Mouse (Mus musculus): ENCODE measurements around the gene Gm14496. TPM values are rescaled to one million over a fixed set of nuclear protein-coding genes. Genes with fewer than 3 reads are reported as not detected.
"Not testable (repeated sequence)": the region's sequence is repeated elsewhere in the genome, so short reads cannot be mapped to it uniquely, and the experiment has no call there.

Gene Gm14496
- not detected in 2 replicates for polyA plus RNA-seq (2014; fragmentation: Nextera tagmentation; extraction: Ambion mirVana)

DNA sequence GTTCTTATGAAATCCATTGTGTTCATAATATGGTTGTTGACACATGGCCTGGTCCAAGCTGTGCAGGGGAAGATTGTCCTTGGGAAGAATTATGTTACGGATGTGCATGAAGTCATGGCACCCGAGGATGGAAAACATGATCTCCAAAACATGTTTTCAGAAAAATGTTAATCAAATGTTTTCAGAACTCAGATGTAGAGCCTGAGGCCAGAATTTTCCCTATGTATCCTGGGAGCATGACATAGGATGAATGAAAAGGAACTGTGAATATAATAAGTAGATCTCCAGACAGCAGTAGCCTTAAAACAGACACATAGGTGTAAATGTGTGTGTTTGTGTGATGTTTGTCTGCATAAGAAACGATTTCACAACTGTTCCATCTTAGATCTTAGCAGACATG is at the start of gene Gm14496:
Gene Gm14496 (plus strand): TSS at position 301 of the 400 bp plus-strand sequence.
- no peaks in the 10 kb centered on the region for H3K9me3 ChIP-seq (ENCODE audit: control insufficient read depth, low read length)
- H3K9ac ChIP-seq (ENCODE audit: low read length): no peak within 1 kb of the TSS
- WGBS: 74% methylated on average over 3 of the region's 3 CpGs
- no peak within 1 kb of the TSS for H3K4me3 ChIP-seq (ENCODE audit: low read depth, low read length)
- H3K27me3 ChIP-seq (ENCODE audit: control insufficient read depth, insufficient read depth, low read length): no peaks in the 10 kb centered on the region
- no peak within 1 kb of the TSS for H3K27ac ChIP-seq (ENCODE audit: low read depth, low read length)
- no peak within 1 kb of the TSS for H3K4me2 ChIP-seq (ENCODE audit: low read depth)
- ATAC-seq (ENCODE audit: insufficient read depth, low FRiP score, low TSS enrichment): no peak
- H3K4me1 ChIP-seq (ENCODE audit: control insufficient read depth, insufficient read depth, low read length): no peaks in the 10 kb centered on the region
- H3K36me3 ChIP-seq (ENCODE audit: control insufficient read depth, insufficient read depth, low read length): no peaks in the 10 kb centered on the region
- DNase-seq (ENCODE audit: low spot score): no peak

DNA sequence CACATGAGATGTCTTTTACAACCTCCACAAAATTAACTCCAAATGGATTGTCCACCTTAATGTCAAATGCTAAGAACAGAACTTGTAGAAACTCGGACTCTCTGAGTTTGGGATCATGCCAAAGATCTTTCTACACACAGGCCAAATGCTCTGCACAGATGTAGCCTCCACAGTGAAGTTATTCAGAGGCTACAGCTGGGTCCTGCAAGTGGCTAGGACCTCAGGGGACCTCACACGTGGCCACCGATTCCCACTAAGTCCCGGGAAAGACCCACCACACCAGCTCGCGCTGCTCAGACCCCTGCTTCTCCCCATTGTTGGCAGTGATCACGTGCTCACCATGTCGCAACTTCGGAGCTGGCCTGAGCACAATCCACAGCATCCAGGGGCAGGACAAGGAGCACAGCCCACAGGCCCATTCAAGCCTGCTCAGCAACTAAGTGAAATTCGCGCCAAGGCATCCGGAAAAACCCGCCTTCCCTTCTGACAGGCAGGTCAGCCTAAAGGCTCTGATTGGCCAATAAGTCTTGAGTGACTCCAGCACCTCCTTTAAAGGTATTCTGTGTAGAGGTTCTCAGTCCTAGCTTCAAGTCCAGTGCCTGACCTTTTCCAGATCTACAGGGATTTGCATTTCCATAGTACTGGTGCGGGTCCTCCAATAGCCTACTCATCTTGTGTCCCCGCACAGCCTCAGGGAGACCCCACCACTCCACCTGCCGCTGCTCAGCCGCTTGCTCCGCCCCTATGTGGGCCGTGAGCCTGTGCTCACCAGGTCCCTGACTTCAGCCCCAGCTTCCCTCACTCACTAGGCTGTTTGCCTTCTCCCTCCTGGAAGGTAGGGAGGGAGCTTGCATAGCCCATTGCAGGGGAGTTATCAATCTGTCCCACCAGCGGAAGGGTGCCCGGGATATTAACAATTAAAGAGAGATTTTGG is 37.9 kb upstream of the Gm14496 start:
- not testable (repeated sequence) for H3K4me1 ChIP-seq (ENCODE audit: control insufficient read depth, insufficient read depth, low read length); H3K27me3 ChIP-seq (ENCODE audit: control insufficient read depth, insufficient read depth, low read length); ATAC-seq (ENCODE audit: insufficient read depth, low FRiP score, low TSS enrichment); H3K27ac ChIP-seq (ENCODE audit: low read depth, low read length); H3K36me3 ChIP-seq (ENCODE audit: control insufficient read depth, insufficient read depth, low read length); H3K9ac ChIP-seq (ENCODE audit: low read length); H3K9me3 ChIP-seq (ENCODE audit: control insufficient read depth, low read length)
- Histone ChIP-seq H3K4me2 (ENCODE audit: low read depth) (peak overlapping the region; percentile 29), H3K4me3 (ENCODE audit: low read depth, low read length) (0 out of 2 replicates have a peak overlapping the region, but pooled peaks have one; percentile 10)
- 23% methylated on average over 21 of the region's 21 CpGs for WGBS
- DNase-seq (ENCODE audit: low spot score): peak; percentile 37

DNA sequence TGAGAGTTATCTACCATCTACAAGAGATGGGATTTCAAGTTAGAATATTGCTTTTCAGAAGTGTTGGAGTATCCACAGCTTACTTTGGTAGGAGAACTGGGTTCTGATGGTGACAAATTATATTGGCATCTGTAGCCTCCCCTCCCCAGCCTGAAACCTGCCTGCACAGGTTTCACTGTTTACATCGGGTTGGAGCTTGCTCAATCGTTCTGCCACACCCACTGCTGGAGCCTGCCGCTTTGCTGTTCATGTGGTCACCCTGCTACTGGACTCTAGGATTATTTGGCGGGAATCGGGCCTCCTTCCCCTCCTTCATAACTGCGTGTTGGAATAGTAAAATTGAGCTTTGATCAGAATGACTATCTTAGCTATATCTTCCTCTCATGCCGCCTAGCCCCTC is 22.5 kb upstream of the Gm14496 start:
- H3K9me3 ChIP-seq (ENCODE audit: control insufficient read depth, low read length): no peaks in the 10 kb centered on the region
- no peak overlapping the region for H3K4me2 ChIP-seq (ENCODE audit: low read depth)
- DNase-seq (ENCODE audit: low spot score) (no peak), ATAC-seq (ENCODE audit: insufficient read depth, low FRiP score, low TSS enrichment) (no peak)
- 80% methylated on average over 7 of the region's 7 CpGs for WGBS
- no peak overlapping the region for H3K27ac ChIP-seq (ENCODE audit: low read depth, low read length)
- H3K36me3 ChIP-seq (ENCODE audit: control insufficient read depth, insufficient read depth, low read length): no peaks in the 10 kb centered on the region
- H3K4me3 ChIP-seq (ENCODE audit: low read depth, low read length): no peak overlapping the region
- H3K4me1 ChIP-seq (ENCODE audit: control insufficient read depth, insufficient read depth, low read length): no peaks in the 10 kb centered on the region
- H3K9ac ChIP-seq (ENCODE audit: low read length): no peak overlapping the region
- H3K27me3 ChIP-seq (ENCODE audit: control insufficient read depth, insufficient read depth, low read length): no peaks in the 10 kb centered on the region

DNA sequence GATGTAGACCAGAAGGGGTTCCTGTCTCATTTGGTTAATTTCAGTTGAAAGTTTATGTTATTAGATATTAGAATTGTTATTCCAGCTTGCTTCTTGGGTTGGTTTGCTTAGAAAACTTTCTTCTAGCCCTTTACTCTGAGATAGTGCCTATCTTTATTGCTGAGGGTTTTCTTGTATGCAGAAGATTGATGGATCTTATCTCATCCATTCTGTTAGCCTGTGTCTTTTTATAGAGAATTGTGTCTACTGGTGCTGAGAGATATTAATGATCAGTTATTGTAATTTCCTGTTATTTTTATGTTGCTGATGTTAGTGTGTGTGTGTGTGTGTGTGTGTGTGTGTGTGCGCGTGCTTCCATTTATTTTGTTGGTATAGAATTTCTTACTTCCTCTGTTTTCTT is 21.7 kb upstream of the Gm14496 start:
- Histone ChIP-seq H3K4me2 (ENCODE audit: low read depth) (no peak overlapping the region), H3K4me1 (ENCODE audit: control insufficient read depth, insufficient read depth, low read length) (no peaks in the 10 kb centered on the region), H3K4me3 (ENCODE audit: low read depth, low read length) (no peak overlapping the region), H3K9ac (ENCODE audit: low read length) (no peak overlapping the region), H3K9me3 (ENCODE audit: control insufficient read depth, low read length) (no peaks in the 10 kb centered on the region), H3K36me3 (ENCODE audit: control insufficient read depth, insufficient read depth, low read length) (no peaks in the 10 kb centered on the region), H3K27me3 (ENCODE audit: control insufficient read depth, insufficient read depth, low read length) (no peaks in the 10 kb centered on the region), H3K27ac (ENCODE audit: low read depth, low read length) (no peak overlapping the region)
- no peak for DNase-seq (ENCODE audit: low spot score)
- no peak for ATAC-seq (ENCODE audit: insufficient read depth, low FRiP score, low TSS enrichment)
- 88% methylated on average over 2 of the region's 2 CpGs for whole genome bisulfite sequencing

DNA sequence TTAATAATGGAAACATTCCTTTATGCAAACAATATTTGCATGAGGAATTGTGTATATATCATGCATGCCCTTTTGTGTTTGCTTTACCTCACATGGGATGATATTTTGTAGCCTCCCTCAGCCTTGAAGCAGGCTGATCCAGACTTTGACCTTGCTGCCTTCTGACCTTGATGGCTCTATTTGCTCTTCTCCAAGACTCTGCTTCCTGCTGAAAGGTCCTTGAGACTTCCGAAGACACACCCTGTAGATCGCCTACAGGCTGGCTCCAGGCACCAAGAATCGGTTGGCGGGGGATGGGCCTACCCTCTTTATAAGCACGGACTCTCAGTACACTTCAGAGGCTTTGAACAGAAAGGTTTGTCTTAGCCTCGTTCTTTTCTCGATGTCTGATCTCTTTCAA is 9.0 kb upstream of the Gm14496 start:
- not testable (repeated sequence) for H3K9me3 ChIP-seq (ENCODE audit: control insufficient read depth, low read length); H3K27me3 ChIP-seq (ENCODE audit: control insufficient read depth, insufficient read depth, low read length); ATAC-seq (ENCODE audit: insufficient read depth, low FRiP score, low TSS enrichment); H3K4me2 ChIP-seq (ENCODE audit: low read depth); H3K36me3 ChIP-seq (ENCODE audit: control insufficient read depth, insufficient read depth, low read length); H3K4me3 ChIP-seq (ENCODE audit: low read depth, low read length); H3K4me1 ChIP-seq (ENCODE audit: control insufficient read depth, insufficient read depth, low read length); H3K27ac ChIP-seq (ENCODE audit: low read depth, low read length); DNase-seq (ENCODE audit: low spot score); H3K9ac ChIP-seq (ENCODE audit: low read length)
- 72% methylated on average over 7 of the region's 7 CpGs for WGBS

Other genes with a start within 250 kb of the Gm14496 start
- 36.6 and 42.3 TPM in 2 replicates for gene Myt1, start 227.8 kb upstream of the Gm14496 start, polyA plus RNA-seq (2014; fragmentation: Nextera tagmentation; extraction: Ambion mirVana)
- 31.9 and 33.1 TPM in 2 replicates for gene Pcmtd2, start 153.3 kb upstream of the Gm14496 start, polyA plus RNA-seq (2014; fragmentation: Nextera tagmentation; extraction: Ambion mirVana)
- 91.3 and 101 TPM in 2 replicates for gene Polr3k, start 126.8 kb upstream of the Gm14496 start, polyA plus RNA-seq (2014; fragmentation: Nextera tagmentation; extraction: Ambion mirVana)